Mouse (Mus musculus) CH12.LX (cell line): ENCODE measurements at regions not wholly inside any gene's neighbourhood (a gene's known extent, or its start where the extent isn't known, plus 50 kb on each side); places are given as distances from the start of the nearest gene placed in this dataset.

Source experiments
- DNase-seq: peaks from one replicate; pipeline ENCODE4 v3.0.0-alpha.2; 2013; ENCODE audit errors: extremely low read depth
- H3K27ac ChIP-seq: 2 replicates; pipeline ENCODE4 v1.5.1; 2012; ENCODE audit warnings: low read depth, mild to moderate bottlenecking, control low read depth, moderate library complexity; ENCODE audit not compliant: insufficient read depth
- H3K27me3 ChIP-seq: replicated peaks from 2 replicates; pipeline ENCODE3; 2012; ENCODE audit warnings: inconsistent platforms
- H3K36me3 ChIP-seq, 2 experiments: replicated peaks in 1 of 2; 2 replicates each; pipeline versions ENCODE3 to v1.6.1; 2012; ENCODE audit warnings: inconsistent platforms in 1 of 2, low read length in 1 of 2, mild to moderate bottlenecking in 1 of 2, mixed read lengths in 1 of 2, moderate library complexity in 1 of 2; ENCODE audit not compliant: control insufficient read depth in 1 of 2, insufficient read depth in 1 of 2
- H3K4me1 ChIP-seq, 2 experiments: 2 replicates each; pipeline ENCODE4 v1.6.1; 2012; ENCODE audit warnings: inconsistent platforms in 1 of 2, moderate library complexity in 1 of 2; ENCODE audit not compliant: insufficient read depth in 2 of 2, control insufficient read depth in 1 of 2
- H3K4me2 ChIP-seq: 2 replicates; pipeline ENCODE4 v1.6.1; 2012; ENCODE audit warnings: low read depth, mild to moderate bottlenecking, control low read depth; ENCODE audit not compliant: poor library complexity, insufficient read depth, severe bottlenecking
- H3K4me3 ChIP-seq, 3 experiments: fragments of 150-350 bp in 1 of 3; sonication (generic) in 1 of 3; replicated peaks in 1 of 3; 2 replicates each; pipeline versions ENCODE3 to v1.5.1; 2011 to 2012; ENCODE audit warnings: low read depth in 2 of 3, low read length in 2 of 3, mild to moderate bottlenecking in 2 of 3, moderate library complexity in 2 of 3, control low read depth in 1 of 3, improper control_type of control experiment in 1 of 3, inconsistent platforms in 1 of 3, mixed read lengths in 1 of 3; ENCODE audit not compliant: poor library complexity in 1 of 3
- H3K79me2 ChIP-seq: replicated peaks from 2 replicates; pipeline ENCODE4 v1.6.1; 2012; ENCODE audit warnings: mild to moderate bottlenecking, moderate library complexity; ENCODE audit not compliant: control insufficient read depth, poor library complexity, insufficient read depth, severe bottlenecking; ENCODE audit errors: extremely low read depth
- H3K9ac ChIP-seq: 2 replicates; pipeline ENCODE4 v1.6.1; 2012; ENCODE audit warnings: low read depth, mild to moderate bottlenecking, control low read depth, moderate library complexity; ENCODE audit not compliant: insufficient read depth
- H3K9me3 ChIP-seq: replicated peaks from 2 replicates; pipeline ENCODE3; 2012; ENCODE audit warnings: low read length, inconsistent platforms, mixed read lengths
- BHLHE40 ChIP-seq: IDR thresholded peaks from 2 replicates; pipeline ENCODE4 v1.6.1; 2011; ENCODE audit warnings: mild to moderate bottlenecking, low read depth, low read length, improper control_type of control experiment
- CHD2 ChIP-seq: IDR thresholded peaks from 2 replicates; pipeline ENCODE4 v1.6.1; 2011; ENCODE audit warnings: low read length, improper control_type of control experiment
- CTCF ChIP-seq, 2 experiments: IDR thresholded peaks in 1 of 2; conservative IDR thresholded peaks in 1 of 2; 2 replicates each; pipeline ENCODE4 v1.5.1; 2011 to 2012; ENCODE audit warnings: low read depth in 2 of 2, low read length in 2 of 2, improper control_type of control experiment in 1 of 2, inconsistent platforms in 1 of 2, mild to moderate bottlenecking in 1 of 2, moderate library complexity in 1 of 2
- E2F4 ChIP-seq: IDR thresholded peaks from 2 replicates; pipeline ENCODE4 v1.6.1; 2011; ENCODE audit warnings: low read depth, low read length, improper control_type of control experiment; ENCODE audit not compliant: insufficient replicate concordance
- ELF1 ChIP-seq: IDR thresholded peaks from 2 replicates; pipeline ENCODE4 v1.6.1; 2014; ENCODE audit warnings: low read depth, mild to moderate bottlenecking, inconsistent platforms, low read length, improper control_type of control experiment
- ETS1 ChIP-seq: conservative IDR thresholded peaks from 2 replicates; pipeline ENCODE4 v1.6.1; 2012; ENCODE audit warnings: low read depth, mild to moderate bottlenecking, inconsistent platforms, low read length, improper control_type of control experiment, moderate library complexity
- GABPA ChIP-seq: IDR thresholded peaks from 2 replicates; pipeline ENCODE4 v1.6.1; 2012; ENCODE audit warnings: low read depth, low read length, improper control_type of control experiment, inconsistent platforms; ENCODE audit not compliant: insufficient replicate concordance
- HCFC1 ChIP-seq: IDR thresholded peaks from 2 replicates; pipeline ENCODE4 v1.6.1; 2012; ENCODE audit warnings: low read depth, mild to moderate bottlenecking, inconsistent platforms, low read length, improper control_type of control experiment
- JUND ChIP-seq: conservative IDR thresholded peaks from 2 replicates; pipeline ENCODE4 v1.6.1; 2011; ENCODE audit warnings: low read depth, low read length, improper control_type of control experiment
- KAT2A ChIP-seq: IDR thresholded peaks from 2 replicates; pipeline ENCODE4 v1.6.1; 2012; ENCODE audit warnings: low read length, improper control_type of control experiment, inconsistent platforms; ENCODE audit not compliant: insufficient replicate concordance
- MAFK ChIP-seq: IDR thresholded peaks from 2 replicates; pipeline ENCODE4 v1.6.1; 2011; ENCODE audit warnings: low read length, improper control_type of control experiment; ENCODE audit not compliant: insufficient replicate concordance
- MAX ChIP-seq: IDR thresholded peaks from 2 replicates; pipeline ENCODE4 v1.6.1; 2011; ENCODE audit warnings: low read length, improper control_type of control experiment
- MEF2A ChIP-seq: IDR thresholded peaks from 2 replicates; pipeline ENCODE4 v1.6.1; 2014; ENCODE audit warnings: low read depth, mild to moderate bottlenecking, inconsistent platforms, low read length, improper control_type of control experiment, borderline replicate concordance
- MXI1 ChIP-seq: IDR thresholded peaks from 2 replicates; pipeline ENCODE4 v1.6.1; 2011; ENCODE audit warnings: mild to moderate bottlenecking, low read depth, low read length, improper control_type of control experiment
- MYC ChIP-seq: IDR thresholded peaks from 2 replicates; pipeline ENCODE4 v1.6.1; 2011; ENCODE audit warnings: low read depth, mild to moderate bottlenecking, improper control_type of control experiment, low read length
- NELFE ChIP-seq: IDR thresholded peaks from 2 replicates; pipeline ENCODE4 v1.6.1; 2011; ENCODE audit warnings: low read depth, low read length, improper control_type of control experiment
- NRF1 ChIP-seq: IDR thresholded peaks from 2 replicates; pipeline ENCODE4 v1.6.1; 2014; ENCODE audit warnings: low read depth, mild to moderate bottlenecking, inconsistent platforms, low read length, improper control_type of control experiment, moderate library complexity
- RAD21 ChIP-seq: IDR thresholded peaks from 2 replicates; pipeline ENCODE4 v1.6.1; 2011; ENCODE audit warnings: low read depth, mild to moderate bottlenecking, low read length, improper control_type of control experiment, moderate library complexity
- SIN3A ChIP-seq: IDR thresholded peaks from 2 replicates; pipeline ENCODE4 v1.6.1; 2012; ENCODE audit warnings: low read length, improper control_type of control experiment, inconsistent platforms
- SMC3 ChIP-seq: IDR thresholded peaks from 2 replicates; pipeline ENCODE4 v1.6.1; 2011; ENCODE audit warnings: low read depth, low read length, improper control_type of control experiment
- TBP ChIP-seq: conservative IDR thresholded peaks from 2 replicates; pipeline ENCODE4 v1.6.1; 2011; ENCODE audit warnings: low read depth, low read length, improper control_type of control experiment
- USF2 ChIP-seq: conservative IDR thresholded peaks from 2 replicates; pipeline ENCODE4 v1.6.1; 2011; ENCODE audit warnings: low read depth, low read length, improper control_type of control experiment
- ZC3H11A ChIP-seq: IDR thresholded peaks from 2 replicates; pipeline ENCODE4 v1.6.1; 2012; ENCODE audit warnings: low read depth, mild to moderate bottlenecking, inconsistent platforms, low read length, improper control_type of control experiment
- ZMIZ1 ChIP-seq: IDR thresholded peaks from 2 replicates; pipeline ENCODE4 v1.6.1; 2012; ENCODE audit warnings: low read depth, mild to moderate bottlenecking, inconsistent platforms, low read length, improper control_type of control experiment
- dilution Hi-C: fragments of 300-500 bp; cut with MboI; formaldehyde crosslinking; loops from 2 replicates; pipeline ENCODE4 v1.14.3; 2020; ENCODE audit warnings: low sequenced_read_pairs; ENCODE audit not compliant: extremely low pct_unique_long_range_greater_than_20kb, extremely low pct_ligation_motif_present
- in situ Hi-C: fragments of 300-500 bp; cut with MboI; formaldehyde crosslinking; loops from 3 replicates; pipeline ENCODE4 v1.14.3; 2019; ENCODE audit warnings: low sequenced_read_pairs, low pct_ligation_motif_present, low pct_unique_long_range_greater_than_20kb, mixed read lengths

GRCm38 (mm10) chr1:186340701-186341100 lies 223.6 kb upstream of the Lyplal1 start:
- no peak for DNase-seq
- dilution Hi-C loops (no loop called here), in situ Hi-C loops (no loop called here)
- no peak overlapping the region for H3K27ac ChIP-seq
- H3K27me3 ChIP-seq: no peaks in the 10 kb centered on the region
- no peak overlapping the region for H3K4me3 ChIP-seq
- H3K9me3 ChIP-seq: peaks cover 42% of the 10 kb centered on the region
- no peak overlapping the region for H3K4me2 ChIP-seq
- no peaks in the 10 kb centered on the region for H3K4me1 ChIP-seq
- no peaks in the 10 kb centered on the region for H3K79me2 ChIP-seq
- H3K36me3 ChIP-seq: no peaks in the 10 kb centered on the region
- TF ChIP-seq E2F4: no peak
- TF ChIP-seq NRF1: no peak
- TF ChIP-seq MEF2A: no peak
- no peak for TF ChIP-seq KAT2A
- TF ChIP-seq ZC3H11A: no peak
- no peak for TF ChIP-seq ZMIZ1
- no peak for TF ChIP-seq CHD2
- TF ChIP-seq ETS1: no peak
- TF ChIP-seq SIN3A: no peak
- no peak for TF ChIP-seq NELFE
- no peak for TF ChIP-seq JUND
- no peak for TF ChIP-seq RAD21
- no peak for TF ChIP-seq MXI1
- TF ChIP-seq ELF1: no peak
- TF ChIP-seq CTCF (conservative IDR thresholded peaks at IDR 0.05 in 1 of 2, IDR thresholded peaks at IDR 0.05 in 1 of 2; ENCODE audit: low read depth in 2 of 2, low read length in 2 of 2): no peak
- no peak for TF ChIP-seq MYC
- no peak for TF ChIP-seq USF2
- H3K9ac ChIP-seq: no peak overlapping the region

- no peaks in the 10 kb centered on the region for H3K4me1 ChIP-seq
- H3K9ac ChIP-seq: no peak overlapping the region
- H3K27ac ChIP-seq: no peak overlapping the region
- TF ChIP-seq NRF1 (no peak), RAD21 (no peak), ELF1 (no peak), SIN3A (no peak), SMC3 (no peak), MAX (no peak), HCFC1 (no peak), MAFK (no peak), MEF2A (no peak), CTCF (conservative IDR thresholded peaks at IDR 0.05 in 1 of 2, IDR thresholded peaks at IDR 0.05 in 1 of 2; ENCODE audit: low read depth in 2 of 2, low read length in 2 of 2) (no peak), USF2 (no peak), MXI1 (no peak), TBP (no peak), GABPA (no peak), MYC (no peak), ZC3H11A (no peak), BHLHE40 (no peak), E2F4 (no peak), JUND (no peak)
- DNase-seq: no peak
- in situ Hi-C loops: no loop called here
- no peaks in the 10 kb centered on the region for H3K79me2 ChIP-seq
- no peak overlapping the region for H3K4me2 ChIP-seq
- dilution Hi-C loops: no loop called here
- H3K36me3 ChIP-seq: no peaks in the 10 kb centered on the region
- H3K9me3 ChIP-seq: peaks cover 56% of the 10 kb centered on the region
- H3K4me3 ChIP-seq: no peak overlapping the region
- no peaks in the 10 kb centered on the region for H3K27me3 ChIP-seq
These were observed 200.2 kb upstream of the Lyplal1 start for GRCm38 (mm10) chr1:186317285-186317684.
